Mouse (Mus musculus) brown adipose tissue, adult 24 weeks (tissue): ENCODE data around the gene Mfap2. TPM values are rescaled to one million over a fixed set of nuclear protein-coding genes. Genes with fewer than 3 reads are reported as not detected.

Experiments used
- H3K27ac ChIP-seq: fragments of 200-500 bp; replicated peaks from 2 replicates; pipeline ENCODE4 v1.5.1; 2012; ENCODE audit warnings: low read depth, mild to moderate bottlenecking, low read length
- H3K4me1 ChIP-seq: fragments of 200-500 bp; 2 replicates; pipeline ENCODE4 v1.6.1; 2012; ENCODE audit warnings: low read length, mixed read lengths; ENCODE audit not compliant: control insufficient read depth, insufficient read depth, insufficient read length
- H3K4me3 ChIP-seq: fragments of 200-500 bp; 2 replicates; pipeline ENCODE4 v1.5.1; 2012; ENCODE audit warnings: low read depth, mild to moderate bottlenecking, low read length, moderate library complexity; ENCODE audit not compliant: insufficient read depth
- polyA plus RNA-seq: library from polyadenylated mRNA; stranded (reverse); fragments of >200 nt; gene quantifications from 2 replicates; pipeline ENCODE4 v1.2.4, GENCODE M21; 2012; ENCODE audit not compliant: missing spikeins, insufficient read depth, insufficient read length

Mfap2 gene
- polyA plus RNA-seq, 1 experiment, result 1.4 TPM

DNA sequence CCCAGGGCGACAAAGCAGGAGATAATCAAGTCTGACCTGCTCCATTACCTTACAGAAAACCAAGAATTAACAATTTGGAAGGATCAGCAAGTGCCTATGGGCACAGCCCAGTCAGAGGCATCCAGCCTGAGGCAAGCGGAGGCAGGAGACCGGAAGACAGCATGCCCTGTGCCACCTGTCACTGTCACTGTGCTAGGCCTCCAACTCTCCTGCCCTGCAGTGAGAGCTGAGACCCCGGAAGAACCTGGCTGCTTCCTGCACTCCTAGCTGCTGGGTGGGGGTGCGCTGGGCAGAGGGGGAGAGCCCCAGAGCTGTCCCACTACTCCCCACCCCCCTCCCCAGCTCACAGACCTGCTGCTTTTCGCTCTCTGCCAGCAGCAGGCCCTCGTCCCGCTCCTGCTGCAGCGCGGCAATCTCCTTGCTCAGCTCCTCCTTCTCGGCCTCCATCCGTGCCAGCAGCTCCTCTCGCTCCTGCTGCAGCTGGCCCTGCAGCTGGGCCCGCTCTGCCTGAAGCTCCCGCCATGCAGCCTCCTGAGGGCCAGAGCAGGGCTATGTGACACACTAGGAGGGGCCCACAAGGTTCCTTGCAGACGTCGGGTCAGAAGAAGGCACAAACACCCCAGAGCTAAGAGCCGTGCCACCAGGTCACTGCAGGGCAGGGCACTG, 20.5 kb downstream of the Mfap2 start:
- Histone ChIP-seq H3K27ac (no peak overlapping the region), H3K4me3 (no peak overlapping the region), H3K4me1 (peaks cover 2% of the 10 kb centered on the region; the same call in 1 of the 2 replicates)

DNA sequence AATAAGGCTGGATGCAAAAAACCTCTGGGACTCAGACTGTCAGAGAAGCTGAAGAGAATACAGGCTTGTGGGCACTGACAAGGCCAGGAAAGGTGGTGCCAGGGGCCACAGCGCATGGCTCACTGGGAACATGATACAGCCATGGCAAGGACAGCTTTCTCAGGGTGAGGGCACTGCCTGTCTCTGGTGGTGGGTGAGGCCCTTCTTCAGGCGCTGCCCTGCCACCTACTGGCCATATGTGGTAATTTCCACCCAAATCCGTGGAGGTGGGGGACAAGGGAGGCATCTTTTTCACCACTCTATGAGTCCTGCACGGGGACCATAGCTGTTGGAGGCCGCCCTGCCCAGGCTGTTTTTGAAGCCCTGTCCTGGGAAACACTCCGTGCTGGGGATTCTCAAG, 21.5 kb downstream of the Mfap2 start:
- H3K27ac ChIP-seq, result no peak overlapping the region

DNA sequence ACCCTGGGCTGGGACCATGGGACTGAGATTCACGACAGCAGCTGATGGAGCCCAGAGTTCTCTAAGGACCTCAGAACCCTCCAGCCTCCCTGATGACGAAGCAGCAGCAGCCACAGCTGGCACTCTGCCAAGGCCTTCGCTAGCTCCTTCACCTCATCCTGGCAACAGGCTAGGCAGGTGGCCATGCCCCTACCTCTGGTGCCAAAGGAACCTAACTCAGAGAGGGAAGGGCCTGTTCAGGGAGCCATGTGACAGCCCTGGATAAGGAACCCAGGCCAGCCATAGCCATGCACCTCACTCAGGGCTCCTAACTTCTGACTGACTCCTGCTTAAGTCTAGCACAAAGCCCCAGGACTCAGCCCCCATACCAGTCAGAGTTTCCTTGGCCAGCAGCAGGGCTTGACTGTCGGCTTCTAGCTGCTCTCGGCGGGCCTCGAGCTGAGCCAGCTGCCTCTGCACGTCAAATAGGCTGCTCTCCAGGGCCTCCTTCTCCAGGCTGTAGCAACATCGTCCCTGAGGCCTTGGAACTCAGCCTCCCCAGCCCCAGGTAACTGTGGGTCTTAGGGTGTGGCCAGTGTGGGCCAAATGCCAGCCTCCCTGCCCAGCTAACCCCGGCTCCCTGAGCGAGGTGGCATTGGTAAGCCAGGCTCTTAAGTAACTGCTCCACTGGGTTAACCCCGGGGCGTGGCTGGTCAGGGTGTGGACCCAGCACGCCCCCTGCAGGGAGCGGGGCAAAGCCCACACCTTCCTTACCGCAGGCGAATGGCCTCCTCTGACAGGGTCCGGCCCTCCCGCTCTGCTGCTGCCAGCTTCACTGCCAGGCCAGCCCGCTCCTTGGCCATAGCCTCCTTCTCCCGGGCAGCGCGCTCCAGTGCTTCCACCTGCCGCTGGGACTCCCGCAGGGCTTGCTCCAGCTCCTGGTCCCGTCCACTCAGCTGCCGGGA, 23.7 kb downstream of the Mfap2 start:
- H3K4me1 ChIP-seq, result peaks cover 2% of the 10 kb centered on the region; the same call in 1 of the 2 replicates
- no peak overlapping the region for H3K27ac ChIP-seq
- H3K4me3 ChIP-seq, result no peak overlapping the region

More for the DNA sequence above, 21.5 kb downstream of the Mfap2 start:
- Histone ChIP-seq H3K4me3 (no peak overlapping the region), H3K4me1 (peaks cover 2% of the 10 kb centered on the region; the same call in 1 of the 2 replicates)

DNA sequence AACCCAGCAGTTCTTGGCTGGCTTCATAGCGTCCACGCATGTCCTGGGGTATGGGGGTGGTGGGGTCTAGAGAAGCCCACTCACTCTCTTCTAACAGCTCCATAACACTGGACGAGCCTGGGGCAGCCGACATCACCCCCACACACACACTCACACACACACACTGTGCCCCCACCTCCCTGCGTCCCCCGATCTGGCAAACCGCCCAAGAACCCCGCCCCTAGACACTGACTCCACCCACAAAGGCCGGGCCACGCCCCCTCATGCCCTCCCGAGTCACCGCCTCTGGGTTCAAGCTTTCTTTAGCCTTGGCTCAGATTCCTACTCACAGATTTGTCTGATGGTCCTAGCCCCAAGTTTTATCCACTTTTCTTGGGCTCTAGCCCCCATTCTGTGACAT, 30.9 kb downstream of the Mfap2 start:
- H3K4me3 ChIP-seq, result no peak overlapping the region
- no peak overlapping the region for H3K27ac ChIP-seq
- H3K4me1 ChIP-seq, result no peaks in the 10 kb centered on the region

DNA sequence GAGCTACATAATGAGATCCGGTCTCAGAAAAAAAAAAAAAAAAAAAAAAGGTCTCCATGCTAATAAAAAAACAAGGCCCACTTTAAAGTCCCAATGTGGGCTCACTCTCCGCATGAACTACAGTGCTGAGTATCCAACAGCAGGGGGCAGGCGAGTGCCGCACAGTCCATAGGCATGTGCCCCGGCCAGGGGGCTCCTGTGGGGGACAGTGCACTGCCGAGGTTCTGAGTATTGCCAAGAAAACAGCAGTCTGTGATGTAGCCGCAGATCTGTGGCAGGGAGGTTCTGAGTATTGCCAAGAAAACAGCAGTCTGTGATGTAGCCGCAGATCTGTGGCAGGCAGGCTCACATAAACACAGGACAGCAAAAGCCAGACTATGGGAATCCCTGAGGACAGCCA, 34.6 kb downstream of the Mfap2 start:
- Histone ChIP-seq H3K4me3 (no peak overlapping the region), H3K27ac (no peak overlapping the region), H3K4me1 (no peaks in the 10 kb centered on the region)

DNA sequence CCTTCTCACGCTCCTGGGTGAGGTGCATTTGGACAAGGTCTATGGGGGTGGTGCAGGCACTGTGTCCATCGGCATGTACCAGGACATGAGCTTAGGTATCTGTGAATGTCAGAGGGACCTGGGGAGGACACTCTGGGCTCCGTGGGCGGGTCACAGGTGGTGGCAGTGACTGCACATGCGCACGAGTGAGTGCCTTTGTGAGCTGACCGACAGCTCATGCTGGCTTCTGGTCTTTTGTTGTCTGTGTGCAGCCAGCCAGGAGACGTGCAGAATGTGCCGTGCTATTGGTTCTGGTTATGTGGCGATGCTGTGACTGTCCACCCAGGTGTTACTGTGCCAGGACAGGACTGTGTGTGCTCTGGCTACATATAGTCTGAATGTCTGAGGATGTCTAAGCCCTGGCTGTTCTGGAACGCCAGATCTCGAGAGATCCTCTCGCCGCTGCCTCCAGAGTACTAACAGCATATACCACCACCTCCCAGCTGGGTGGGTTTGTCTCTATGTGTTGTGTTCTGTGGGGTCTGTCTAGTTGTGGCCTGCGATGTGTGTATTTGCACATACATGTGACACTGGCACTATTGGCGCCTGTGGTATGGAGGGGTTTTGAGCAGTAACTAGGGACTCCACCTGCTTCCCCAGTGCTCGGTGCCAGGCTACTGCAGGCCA, 38.7 kb downstream of the Mfap2 start:
- H3K4me1 ChIP-seq, result no peaks in the 10 kb centered on the region
- no peak overlapping the region for H3K27ac ChIP-seq
- no peak overlapping the region for H3K4me3 ChIP-seq

DNA sequence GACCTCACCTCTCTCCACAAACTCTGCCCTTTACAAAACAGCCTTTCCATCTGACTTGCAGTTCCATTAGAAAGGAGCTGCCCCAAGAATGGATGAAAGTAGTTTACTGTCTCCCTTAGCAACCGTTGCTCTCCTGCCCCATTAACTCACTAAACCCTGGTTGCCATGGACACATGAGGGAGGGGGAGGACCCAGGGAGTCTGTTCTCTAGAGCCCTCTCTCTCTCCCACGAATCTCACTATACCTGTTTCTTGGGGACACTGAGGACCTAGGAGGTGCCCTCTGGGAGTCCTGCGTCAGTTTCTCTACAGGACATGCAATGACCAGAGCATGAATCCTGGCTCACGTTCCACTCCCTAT, 39.2 kb downstream of the Mfap2 start:
- H3K27ac ChIP-seq, result no peak overlapping the region
- H3K4me3 ChIP-seq, result no peak overlapping the region

DNA sequence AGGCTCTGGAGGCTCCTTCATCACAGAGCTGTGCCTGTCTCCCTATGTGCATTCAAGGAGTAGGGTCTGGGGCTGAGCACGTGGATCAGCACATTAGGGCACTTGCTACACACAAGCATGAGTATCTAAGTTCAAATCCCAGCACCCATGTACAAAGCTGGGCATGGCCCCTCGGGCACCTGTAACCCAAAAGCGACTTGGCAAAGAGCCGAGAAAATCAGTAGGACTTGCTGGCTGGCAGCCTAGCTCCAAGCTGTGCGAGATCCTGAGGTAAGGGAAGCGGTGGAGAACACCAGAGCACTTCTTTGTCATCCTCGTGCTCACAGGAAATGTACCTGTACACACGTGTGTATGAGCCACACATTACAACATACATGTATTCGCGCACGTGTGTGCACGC, 42.2 kb downstream of the Mfap2 start:
- Histone ChIP-seq H3K27ac (no peak overlapping the region), H3K4me3 (no peak overlapping the region), H3K4me1 (no peaks in the 10 kb centered on the region)

More for the DNA sequence above, 39.2 kb downstream of the Mfap2 start:
- H3K4me1 ChIP-seq, result no peaks in the 10 kb centered on the region

DNA sequence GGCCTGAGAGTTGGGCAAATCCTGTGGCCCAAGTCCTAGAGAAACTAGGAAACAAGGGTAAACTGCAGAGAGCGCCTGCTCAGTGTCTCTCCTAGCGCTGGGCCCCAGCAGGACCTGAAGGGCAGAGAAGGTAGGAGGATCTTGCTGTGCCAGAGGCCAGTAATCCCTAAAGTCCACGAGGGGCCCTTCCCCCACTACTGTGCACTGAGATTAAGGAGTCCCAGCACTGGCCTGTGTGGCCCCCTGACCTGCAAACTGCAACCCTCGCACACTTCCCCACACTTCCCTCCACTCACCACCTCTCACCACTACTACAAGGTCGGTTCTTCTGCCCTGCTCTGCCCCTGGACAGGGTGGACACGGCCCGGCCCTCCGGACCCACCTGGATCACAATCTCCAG, 42.9 kb downstream of the Mfap2 start:
- no peak overlapping the region for H3K4me3 ChIP-seq
- H3K4me1 ChIP-seq, result no peaks in the 10 kb centered on the region
- no peak overlapping the region for H3K27ac ChIP-seq

DNA sequence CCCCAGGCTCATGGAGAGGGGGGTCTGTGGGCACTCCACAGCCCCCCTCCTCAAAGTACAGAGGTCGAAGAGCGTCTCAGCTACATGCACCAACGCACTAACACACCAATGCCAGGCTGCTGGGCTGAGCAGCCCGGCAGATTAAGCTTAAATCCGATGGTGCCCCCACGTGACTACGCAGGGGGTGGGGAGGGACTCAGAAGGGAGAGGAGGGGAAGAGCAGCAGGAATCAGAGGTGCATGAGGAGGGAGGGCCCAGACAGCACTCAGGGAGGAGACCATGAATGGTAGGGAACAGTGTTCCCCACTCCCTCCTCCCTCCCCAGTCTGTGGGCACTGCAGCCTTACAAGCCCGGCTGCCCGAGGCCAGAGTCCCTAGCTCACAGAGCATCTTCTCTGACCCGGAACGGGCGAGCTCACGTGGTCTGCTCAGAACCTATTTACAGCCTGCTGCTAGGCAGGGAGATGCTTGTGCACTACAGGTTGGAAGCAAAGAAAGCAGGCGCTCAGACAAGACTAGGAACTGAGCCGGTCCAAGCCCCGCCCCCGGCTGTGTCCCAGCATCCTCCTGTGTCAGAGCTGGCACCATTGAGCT, 43.4 kb downstream of the Mfap2 start:
- H3K4me3 ChIP-seq, result no peak overlapping the region
- no peak overlapping the region for H3K27ac ChIP-seq
- H3K4me1 ChIP-seq, result no peaks in the 10 kb centered on the region

DNA sequence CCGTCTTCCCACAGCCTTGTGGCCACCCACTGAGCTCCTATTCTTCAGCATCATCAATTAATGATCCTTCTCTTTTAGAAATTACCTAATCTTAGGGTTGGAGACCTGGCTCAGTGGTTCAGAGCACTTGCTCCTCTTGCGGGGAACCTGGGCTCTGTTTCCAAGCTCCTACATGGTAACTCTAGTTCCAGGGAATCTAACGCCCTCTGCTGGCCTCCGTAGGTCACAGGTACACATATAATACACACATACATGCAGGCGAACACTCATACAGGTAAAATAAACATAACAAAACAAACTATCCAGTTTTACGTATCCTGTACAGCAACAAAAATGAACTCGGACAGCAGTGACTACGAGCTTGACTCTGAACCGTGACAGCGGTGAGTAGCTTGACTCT, 46.8 kb downstream of the Mfap2 start:
- Histone ChIP-seq H3K4me1 (no peaks in the 10 kb centered on the region), H3K27ac (no peak overlapping the region), H3K4me3 (no peak overlapping the region)

DNA sequence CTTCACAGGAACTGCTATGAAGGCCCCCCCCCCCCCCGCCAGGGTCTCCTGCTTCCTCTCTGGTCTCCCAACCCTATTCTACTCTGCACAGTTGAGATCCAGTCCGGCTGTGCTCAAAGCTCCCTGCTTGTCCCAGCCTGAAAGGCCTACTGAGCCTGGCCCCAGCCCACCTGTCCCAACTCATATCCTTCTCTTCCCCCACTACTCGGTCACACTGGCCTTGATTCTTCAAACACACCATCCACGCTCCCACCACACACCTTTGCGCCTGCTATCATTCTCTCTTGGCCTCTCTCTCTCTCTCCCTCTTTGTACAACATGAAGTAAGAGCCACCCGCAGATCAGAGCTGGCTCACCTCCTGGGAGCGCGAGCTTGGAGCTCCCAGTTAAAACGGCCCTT, 48.6 kb downstream of the Mfap2 start:
- Histone ChIP-seq H3K4me3 (no peak overlapping the region), H3K27ac (no peak overlapping the region), H3K4me1 (no peaks in the 10 kb centered on the region)

DNA sequence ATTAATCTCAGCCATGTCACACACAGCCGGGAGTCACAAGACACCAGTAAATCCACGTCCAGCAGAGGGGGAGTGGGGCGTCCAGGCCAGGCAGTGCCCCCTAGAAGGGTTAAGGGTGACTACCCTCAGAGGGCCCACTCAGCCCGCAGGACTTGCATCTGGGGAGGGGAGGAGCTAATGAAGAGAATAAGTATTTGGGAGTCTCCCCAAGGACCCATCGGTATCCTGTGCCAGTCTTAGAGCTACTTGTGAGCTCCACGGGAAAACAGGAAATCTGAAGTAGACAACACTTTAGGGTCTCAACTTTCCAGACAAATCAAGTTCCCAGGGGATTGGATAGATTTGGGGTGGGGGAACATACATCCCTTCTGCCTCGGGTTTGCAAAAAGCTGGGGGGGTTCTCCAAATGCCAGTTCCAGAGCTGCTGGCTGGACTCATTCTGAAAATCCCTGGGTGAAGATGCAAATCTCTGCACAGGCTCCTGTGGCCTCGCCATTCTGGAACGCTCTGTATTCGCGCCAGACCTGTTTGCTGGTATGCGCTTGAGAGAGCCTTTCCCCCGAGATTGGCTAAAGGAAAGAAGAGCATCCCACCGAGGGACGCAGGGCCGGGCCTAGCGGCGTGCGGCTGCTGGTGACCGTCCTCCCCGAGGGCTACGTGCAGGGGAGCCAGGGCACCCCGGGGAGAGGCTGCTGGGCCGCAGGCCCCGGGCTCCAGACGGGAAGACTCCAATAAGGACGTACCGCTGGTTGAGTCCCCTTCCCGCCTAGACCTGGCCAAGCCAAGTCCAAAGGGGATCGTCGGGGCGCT, 49.6 kb downstream of the Mfap2 start:
- no peaks in the 10 kb centered on the region for H3K4me1 ChIP-seq
- peak overlapping the region; percentile 69 for H3K4me3 ChIP-seq
- no peak overlapping the region for H3K27ac ChIP-seq

DNA sequence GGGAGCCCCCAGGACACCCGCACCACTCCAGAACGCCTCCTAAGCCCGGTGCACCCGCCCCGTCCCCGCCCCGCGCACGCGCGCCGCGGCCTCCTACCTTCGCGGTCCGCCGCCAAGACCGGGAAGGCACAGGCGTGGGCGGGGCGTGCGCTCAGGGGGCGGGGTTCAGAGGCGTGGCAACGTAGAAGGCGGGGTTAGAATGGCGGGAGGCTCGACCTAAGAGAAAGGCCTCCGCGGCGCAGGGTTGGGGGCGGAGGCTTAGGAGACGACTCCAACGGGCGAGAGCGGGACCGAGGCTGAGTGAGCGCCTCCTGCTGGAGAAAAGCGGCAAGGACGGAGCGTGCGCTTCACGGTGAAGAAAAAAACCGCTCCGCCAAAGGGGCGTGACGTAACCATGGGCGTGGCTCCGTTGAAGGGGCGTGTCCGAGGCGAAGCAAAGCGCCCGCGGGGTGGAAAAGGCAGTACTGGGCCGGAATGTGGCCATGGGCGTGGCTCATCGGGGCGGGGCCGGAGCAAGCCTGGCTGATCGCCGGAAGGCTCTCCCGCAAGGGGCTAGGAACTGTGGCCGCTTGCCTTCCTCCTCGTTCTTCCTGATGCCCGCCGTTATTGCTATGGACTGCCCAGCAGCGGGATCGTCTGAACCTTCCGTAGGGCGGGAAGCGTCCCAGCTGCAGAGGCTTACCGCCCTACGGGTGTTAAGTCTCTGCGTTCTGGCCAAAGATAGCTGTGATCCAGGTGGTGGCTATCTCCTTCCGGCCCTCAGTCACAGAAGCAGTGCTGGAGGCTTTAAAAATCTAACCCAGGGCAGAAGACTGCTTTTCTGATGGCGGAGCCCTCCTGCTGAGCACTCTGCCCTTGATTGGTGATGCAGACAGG, 50.4 kb downstream of the Mfap2 start, which contains the start of gene Crocc:
Crocc (minus strand) TSS at position 125 of the 876 bp plus-strand sequence.
- Histone ChIP-seq H3K4me3 (peak within 1 kb of the TSS; percentile 69), H3K4me1 (no peaks in the 10 kb centered on the region)

More for the DNA sequence above, 50.4 kb downstream of the Mfap2 start, which contains the start of gene Crocc:
- H3K27ac ChIP-seq, result peak within 1 kb of the TSS; percentile 69
